Mouse (Mus musculus) heart, embryonic 15.5 days (tissue): ENCODE data around the gene Ccdc167. TPM values are rescaled to one million over a fixed set of nuclear protein-coding genes. Genes with fewer than 3 reads are reported as not detected.

Source experiments
- ATAC-seq: fragments of 200-750 bp; cut with Nextera tagmentation; replicated peaks from 2 replicates; pipeline ENCODE4 v1.8.0; 2017; ENCODE audit warnings: low read depth, moderate TSS enrichment; ENCODE audit not compliant: insufficient number of reproducible peaks, insufficient read depth, low FRiP score
- H3K27ac ChIP-seq: fragments of 300-500 bp; sonication (generic); 2 replicates; pipeline ENCODE4 v1.5.1; 2015; ENCODE audit warnings: mild to moderate bottlenecking, inconsistent platforms
- H3K27me3 ChIP-seq: fragments of 300-500 bp; sonication (generic); 2 replicates; pipeline ENCODE4 v1.6.1; 2015; ENCODE audit warnings: inconsistent platforms
- H3K36me3 ChIP-seq: fragments of 300-500 bp; sonication (generic); 2 replicates; pipeline ENCODE4 v1.6.1; 2015; ENCODE audit warnings: mild to moderate bottlenecking, inconsistent platforms
- H3K4me1 ChIP-seq: fragments of 300-500 bp; sonication (generic); replicated peaks from 2 replicates; pipeline ENCODE4 v1.6.1; 2015; ENCODE audit warnings: inconsistent platforms
- H3K4me2 ChIP-seq: fragments of 300-500 bp; sonication (generic); 2 replicates; pipeline ENCODE4 v1.6.1; 2015; ENCODE audit warnings: inconsistent platforms, mild to moderate bottlenecking, moderate library complexity
- H3K4me3 ChIP-seq: fragments of 300-500 bp; sonication (generic); 2 replicates; pipeline ENCODE4 v1.5.1; 2015; ENCODE audit warnings: mild to moderate bottlenecking, inconsistent platforms
- H3K9ac ChIP-seq: fragments of 300-500 bp; sonication (generic); 2 replicates; pipeline ENCODE4 v1.6.1; 2015; ENCODE audit warnings: mild to moderate bottlenecking, inconsistent platforms
- H3K9me3 ChIP-seq: fragments of 300-500 bp; sonication (generic); replicated peaks from 2 replicates; pipeline ENCODE4 v1.6.1; 2016; ENCODE audit warnings: inconsistent platforms
- WGBS: fragments of 180-500 bp; shearing (Covaris S2); methylation state at CpG from one replicate; pipeline ENCODE4 v1.1.7; 2015; ENCODE audit warnings: mixed read lengths; 5-methylcytosine and 5-hydroxymethylcytosine counted together
- polyA plus RNA-seq: library from polyadenylated mRNA; unstranded; fragments of >200 nt; fragmentation: Nextera tagmentation; extraction: Ambion mirVana; gene quantifications from 2 replicates; pipeline ENCODE4 v1.2.1, GENCODE M21; 2015

Gene Ccdc167
- polyA plus RNA-seq, 1 experiment from 2014 or later, result 12.5 TPM

DNA sequence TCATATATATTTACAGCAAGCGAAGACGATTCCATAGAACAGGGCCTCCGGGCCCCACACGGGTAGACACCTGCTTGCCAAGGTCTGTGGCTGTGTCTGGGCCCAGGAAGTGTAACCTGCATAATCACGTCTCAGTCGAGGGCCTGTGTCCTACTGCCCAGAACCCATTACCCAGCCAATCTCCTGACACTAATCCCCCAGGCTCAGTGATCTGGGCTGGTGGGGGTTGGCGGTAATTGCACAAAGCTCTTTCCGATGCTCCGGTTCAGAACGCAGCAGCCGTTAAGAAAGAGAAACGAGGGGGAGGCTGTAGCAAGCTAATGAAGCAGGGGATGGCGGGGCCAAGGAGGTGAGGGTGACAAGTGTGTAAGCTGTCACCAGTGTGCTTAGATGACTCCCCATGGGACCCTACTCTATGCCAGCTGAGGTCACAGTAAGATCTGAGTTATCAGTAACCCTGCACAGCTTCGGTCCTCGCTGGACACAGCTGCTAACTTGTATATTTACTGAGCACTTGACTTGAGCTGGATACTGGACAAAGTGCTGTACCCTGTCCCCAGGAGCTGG is 19.7 kb upstream of the Ccdc167 start:
- no peak overlapping the region for H3K4me2 ChIP-seq
- H3K4me1 ChIP-seq, result peaks cover 30% of the 10 kb centered on the region
- no peaks in the 10 kb centered on the region for H3K9me3 ChIP-seq
- H3K27me3 ChIP-seq, result no peaks in the 10 kb centered on the region
- 0 out of 2 replicates have a peak overlapping the region, but pooled peaks have one; percentile 25 for H3K27ac ChIP-seq
- no peak overlapping the region for H3K9ac ChIP-seq
- H3K4me3 ChIP-seq, result no peak overlapping the region
- no peaks in the 10 kb centered on the region for H3K36me3 ChIP-seq
- ATAC-seq, result no peak
- 33% methylated on average over 15 of the region's 15 CpGs for whole genome bisulfite sequencing

- no peaks in the 10 kb centered on the region for H3K9me3 ChIP-seq
- H3K4me1 ChIP-seq, result peaks cover 27% of the 10 kb centered on the region
- ATAC-seq, result no peak
- no peak overlapping the region for H3K9ac ChIP-seq
- 77% methylated on average over 2 of the region's 2 CpGs for WGBS
- H3K36me3 ChIP-seq, result no peaks in the 10 kb centered on the region
- H3K4me2 ChIP-seq, result no peak overlapping the region
- no peaks in the 10 kb centered on the region for H3K27me3 ChIP-seq
- no peak overlapping the region for H3K27ac ChIP-seq
- H3K4me3 ChIP-seq, result no peak overlapping the region
These were observed 15.7 kb upstream of the Ccdc167 start for GRCm38 (mm10) chr17:29732522-29732921.

DNA sequence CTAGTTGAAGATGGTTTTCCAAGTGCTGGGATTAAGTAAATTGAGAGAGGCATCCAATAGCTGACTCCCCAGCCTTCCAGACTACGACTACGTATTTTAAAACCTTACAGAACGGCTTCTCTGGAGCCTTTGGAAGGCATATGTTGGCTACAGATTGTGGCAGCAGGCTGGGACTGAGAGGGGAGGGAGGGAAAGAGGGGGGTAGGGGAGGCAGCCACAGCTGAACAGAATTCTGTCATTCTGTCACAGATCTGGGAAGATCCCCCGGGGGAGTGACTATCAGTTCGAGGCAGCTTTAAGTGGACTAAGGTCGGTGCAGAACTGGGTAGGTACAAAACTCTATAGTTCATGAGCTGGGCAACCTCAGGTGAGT is 15.1 kb upstream of the Ccdc167 start:
- no peak for ATAC-seq
- no peak overlapping the region; the same call in 1 of the 2 replicates for H3K27ac ChIP-seq
- WGBS, result 64% methylated on average over 6 of the region's 6 CpGs

DNA sequence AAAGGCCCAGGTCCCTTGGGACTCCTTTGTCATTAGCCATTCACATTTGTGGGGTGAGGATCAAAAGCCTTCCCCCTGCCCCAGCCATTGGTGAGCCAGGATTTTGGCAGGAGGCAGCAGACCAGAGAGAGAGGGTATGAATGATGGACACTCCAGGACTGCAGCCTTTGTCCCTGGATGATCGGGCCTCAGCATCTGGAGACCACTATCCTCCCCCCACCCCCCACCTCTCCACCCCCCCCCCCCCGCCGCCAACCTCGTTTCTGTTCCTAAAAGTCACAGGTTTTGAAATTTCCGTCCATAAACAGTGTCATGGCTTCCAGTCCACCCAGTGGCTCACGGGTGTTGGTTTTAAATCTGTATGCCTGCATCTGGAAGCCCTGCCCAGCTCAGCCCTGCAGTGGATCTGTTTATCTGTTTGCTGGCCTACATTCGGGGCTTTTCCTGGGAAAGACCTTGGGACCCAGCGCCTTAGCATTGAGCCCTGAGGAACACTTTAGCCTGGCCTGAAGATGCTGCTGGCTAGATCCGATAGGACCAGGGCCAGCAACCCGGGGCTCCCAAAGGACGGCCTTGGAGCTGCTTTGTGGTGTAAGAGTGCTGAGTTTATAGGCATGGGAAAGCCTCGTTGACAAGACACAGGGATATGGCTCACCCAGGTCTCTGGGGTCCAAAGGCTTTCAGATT is 14.6 kb upstream of the Ccdc167 start:
- H3K4me2 ChIP-seq, result no peak overlapping the region
- no peak overlapping the region for H3K9ac ChIP-seq
- H3K9me3 ChIP-seq, result no peaks in the 10 kb centered on the region
- H3K36me3 ChIP-seq, result no peaks in the 10 kb centered on the region
- ATAC-seq, result peak; percentile 24; the same call in 1 of the 2 replicates
- H3K4me1 ChIP-seq, result peaks cover 21% of the 10 kb centered on the region
- no peak overlapping the region for H3K4me3 ChIP-seq
- no peaks in the 10 kb centered on the region for H3K27me3 ChIP-seq
- H3K27ac ChIP-seq, result peak overlapping the region; percentile 82
- WGBS, result 64% methylated on average over 12 of the region's 12 CpGs

More for the DNA sequence above, 15.1 kb upstream of the Ccdc167 start:
- Histone ChIP-seq H3K4me2 (no peak overlapping the region), H3K27me3 (no peaks in the 10 kb centered on the region), H3K4me1 (peaks cover 26% of the 10 kb centered on the region), H3K4me3 (no peak overlapping the region), H3K9ac (no peak overlapping the region), H3K9me3 (no peaks in the 10 kb centered on the region), H3K36me3 (no peaks in the 10 kb centered on the region)

DNA sequence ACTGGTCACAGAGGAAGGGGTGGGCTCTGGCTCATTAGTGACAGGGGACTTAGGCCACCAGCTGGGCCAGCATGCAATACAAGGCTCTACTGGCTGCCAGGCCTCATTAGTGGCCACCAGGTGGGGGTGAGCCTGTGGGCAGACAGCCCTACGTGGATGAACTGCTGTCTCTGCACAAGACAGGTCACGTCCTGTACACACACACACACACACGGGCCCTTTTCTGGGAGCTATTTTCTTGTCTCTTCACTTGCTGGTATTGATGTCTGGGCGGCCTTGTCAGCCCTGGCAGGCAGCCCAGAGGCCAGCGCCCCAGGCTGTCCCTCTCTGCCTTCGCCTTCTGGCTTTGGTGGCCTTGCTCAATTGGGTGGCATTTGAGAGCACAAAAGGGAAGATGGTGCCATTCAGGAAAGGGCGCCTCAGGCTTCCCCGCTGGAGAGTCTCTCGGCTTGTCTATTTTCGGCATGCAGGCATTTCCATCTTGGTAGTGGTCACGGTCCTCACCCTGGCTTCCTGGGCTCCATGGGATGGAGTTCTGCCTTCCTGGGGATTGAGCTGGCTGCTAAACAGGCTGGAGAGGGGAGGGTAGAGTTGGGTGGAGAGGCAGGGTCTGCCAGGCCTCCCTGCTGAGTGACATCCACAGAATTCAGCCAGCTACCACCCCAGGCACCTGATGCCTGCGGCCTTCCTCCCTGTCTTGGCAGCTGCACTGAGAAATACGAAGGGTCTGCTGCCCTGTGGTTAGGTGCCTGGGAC is 13.8 kb upstream of the Ccdc167 start:
- Histone ChIP-seq H3K4me1 (peaks cover 15% of the 10 kb centered on the region), H3K4me3 (no peak overlapping the region), H3K27me3 (no peaks in the 10 kb centered on the region), H3K27ac (peak overlapping the region; percentile 82), H3K4me2 (no peak overlapping the region), H3K9me3 (no peaks in the 10 kb centered on the region), H3K36me3 (no peaks in the 10 kb centered on the region), H3K9ac (peak overlapping the region; percentile 25; the same call in 1 of the 2 replicates)
- WGBS, result 26% methylated on average over 13 of the region's 13 CpGs
- ATAC-seq, result peak; percentile 67

DNA sequence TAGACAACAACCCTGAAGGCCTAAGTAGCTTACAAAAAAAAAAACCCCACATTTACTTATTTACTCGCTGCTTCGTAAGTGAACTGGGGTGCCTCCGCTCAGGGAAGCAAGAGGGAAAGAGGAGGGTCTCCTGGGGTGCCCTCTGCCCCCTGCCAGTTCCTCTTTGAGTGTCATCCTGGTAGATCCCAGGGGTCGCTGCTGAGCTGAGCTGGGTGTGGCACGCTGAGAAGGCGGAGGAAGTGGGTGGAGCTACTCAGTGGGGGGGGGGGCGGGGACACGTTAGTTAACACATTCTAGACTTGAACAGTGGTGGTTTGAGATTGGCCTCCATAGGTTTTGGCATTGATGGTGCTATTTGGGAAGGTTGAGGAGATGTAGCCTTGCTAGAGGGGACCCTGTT is 11.2 kb upstream of the Ccdc167 start:
- Histone ChIP-seq H3K4me2 (no peak overlapping the region), H3K27ac (no peak overlapping the region), H3K4me3 (no peak overlapping the region), H3K36me3 (no peaks in the 10 kb centered on the region), H3K27me3 (no peaks in the 10 kb centered on the region), H3K9ac (no peak overlapping the region), H3K9me3 (no peaks in the 10 kb centered on the region), H3K4me1 (peaks cover 15% of the 10 kb centered on the region)
- 48% methylated on average over 8 of the region's 8 CpGs for WGBS
- no peak for ATAC-seq

- no peak overlapping the region for H3K4me3 ChIP-seq
- no peaks in the 10 kb centered on the region for H3K9me3 ChIP-seq
- peaks cover 3% of the 10 kb centered on the region for H3K4me1 ChIP-seq
- no peak for ATAC-seq
- H3K36me3 ChIP-seq, result no peaks in the 10 kb centered on the region
- H3K9ac ChIP-seq, result no peak overlapping the region
- no peaks in the 10 kb centered on the region for H3K27me3 ChIP-seq
- 70% methylated on average over 6 of the region's 6 CpGs for WGBS
- no peak overlapping the region for H3K27ac ChIP-seq
- H3K4me2 ChIP-seq, result no peak overlapping the region
These were observed 8.3 kb upstream of the Ccdc167 start for GRCm38 (mm10) chr17:29725027-29725620.

DNA sequence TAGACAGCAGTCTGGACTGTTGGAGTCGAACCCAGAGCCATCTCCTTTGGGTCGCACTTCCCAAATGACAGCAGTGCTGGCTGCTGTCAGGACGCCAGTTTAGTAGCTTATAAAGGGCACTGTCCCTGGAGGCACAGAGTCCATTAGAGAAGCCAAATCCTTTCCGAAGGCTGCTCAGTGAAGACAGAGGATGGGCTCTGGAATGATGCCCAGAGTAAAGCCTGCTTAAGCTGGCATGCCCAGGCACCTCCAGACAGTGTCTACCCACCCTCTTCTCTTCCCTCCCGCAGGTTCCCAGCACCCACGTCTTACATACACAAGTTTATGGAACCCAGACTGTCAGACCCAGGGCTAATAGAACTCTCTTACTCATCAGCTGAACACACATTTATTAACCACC is 7.8 kb upstream of the Ccdc167 start:
- 70% methylated on average over 6 of the region's 6 CpGs for WGBS
- no peaks in the 10 kb centered on the region for H3K9me3 ChIP-seq
- H3K9ac ChIP-seq, result no peak overlapping the region

DNA sequence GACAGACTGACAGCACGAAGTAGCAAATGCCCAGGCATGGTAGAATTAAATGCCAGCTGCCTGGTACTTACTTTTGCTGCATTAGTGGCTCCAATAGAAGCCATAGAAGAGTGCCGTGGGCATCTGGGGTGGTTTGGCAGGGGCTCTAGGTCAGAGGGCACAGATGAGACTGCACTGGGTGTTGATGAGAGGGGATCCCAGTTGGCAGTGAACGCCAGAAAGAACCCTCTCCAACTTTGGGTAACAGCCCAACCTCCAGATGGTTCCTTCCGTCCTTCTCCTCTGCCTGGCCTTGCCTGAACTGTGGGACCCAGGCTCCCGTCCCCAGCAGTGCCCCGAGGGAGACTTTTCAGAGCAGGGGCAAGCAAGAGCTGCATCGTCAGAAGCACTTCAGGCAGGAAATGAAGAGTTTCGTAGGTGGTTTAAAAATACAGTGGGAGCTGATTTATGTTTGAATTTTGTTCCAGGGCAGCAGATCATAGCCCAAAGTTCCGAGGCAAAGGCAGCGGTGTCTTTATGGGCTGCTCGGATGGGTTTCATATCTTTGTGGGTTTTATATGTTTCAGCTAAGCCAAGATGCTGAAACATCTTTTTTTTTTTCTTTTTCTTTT is 4.0 kb upstream of the Ccdc167 start:
- H3K4me1 ChIP-seq, result peaks cover 10% of the 10 kb centered on the region
- H3K4me2 ChIP-seq, result no peak overlapping the region
- H3K4me3 ChIP-seq, result no peak overlapping the region
- 75% methylated on average over 11 of the region's 11 CpGs for WGBS
- H3K36me3 ChIP-seq, result no peaks in the 10 kb centered on the region
- no peaks in the 10 kb centered on the region for H3K27me3 ChIP-seq
- H3K9ac ChIP-seq, result no peak overlapping the region
- no peaks in the 10 kb centered on the region for H3K9me3 ChIP-seq
- no peak for ATAC-seq
- H3K27ac ChIP-seq, result no peak overlapping the region

More for the DNA sequence above, 7.8 kb upstream of the Ccdc167 start:
- Histone ChIP-seq H3K4me1 (no peaks in the 10 kb centered on the region), H3K27ac (no peak overlapping the region), H3K4me2 (no peak overlapping the region), H3K27me3 (no peaks in the 10 kb centered on the region), H3K4me3 (no peak overlapping the region), H3K36me3 (no peaks in the 10 kb centered on the region)
- no peak for ATAC-seq

DNA sequence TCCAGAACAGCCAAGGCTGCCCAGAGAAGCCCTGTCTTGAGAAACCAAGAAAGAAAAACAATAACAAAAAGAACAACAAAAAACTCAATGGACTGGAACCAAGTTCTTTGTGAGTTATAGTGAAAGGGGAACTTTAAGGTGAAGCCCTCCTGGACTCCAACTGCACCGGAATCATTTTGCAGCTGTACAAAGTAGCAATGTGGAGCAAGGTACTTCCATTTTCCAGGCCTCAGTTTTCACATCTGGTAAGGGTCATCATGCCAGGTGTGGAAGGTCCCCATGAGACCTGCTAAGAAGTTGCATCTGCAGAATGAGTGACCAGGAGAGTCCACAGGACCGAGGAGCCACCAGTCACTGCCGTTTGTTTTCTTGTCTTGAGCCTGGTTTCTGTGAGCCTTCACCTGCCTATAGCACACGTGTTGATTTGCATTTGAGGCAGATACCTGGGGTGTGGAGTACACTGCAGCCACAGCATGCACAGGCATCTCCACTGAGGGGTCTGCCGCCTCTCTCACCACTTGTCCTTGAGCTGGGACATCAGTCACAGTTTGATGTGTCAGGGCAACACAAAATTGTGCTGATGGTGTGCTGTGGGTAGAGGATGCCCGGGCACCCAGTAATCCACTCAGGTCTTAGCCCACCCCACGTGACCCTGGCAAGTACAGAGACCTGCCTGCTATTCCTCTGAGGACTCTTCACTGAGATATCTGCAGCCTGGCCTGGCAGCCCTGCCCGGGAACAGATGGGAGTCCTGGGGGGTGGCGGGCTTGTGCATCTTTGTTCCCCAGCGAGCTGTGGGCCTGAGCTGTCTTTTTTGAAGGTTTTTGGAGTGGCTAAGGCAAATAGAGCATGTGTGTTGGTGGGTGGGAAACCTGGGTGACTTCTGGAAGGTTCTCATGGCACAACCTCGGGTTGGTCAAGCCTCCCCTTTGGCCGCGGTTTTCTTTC is 3.1 kb upstream of the Ccdc167 start:
- H3K4me3 ChIP-seq, result no peak overlapping the region
- peaks cover 11% of the 10 kb centered on the region for H3K4me1 ChIP-seq
- H3K27me3 ChIP-seq, result no peaks in the 10 kb centered on the region
- H3K27ac ChIP-seq, result no peak overlapping the region
- no peak overlapping the region for H3K4me2 ChIP-seq
- H3K9ac ChIP-seq, result no peak overlapping the region
- 74% methylated on average over 13 of the region's 13 CpGs for WGBS
- ATAC-seq, result no peak
- no peaks in the 10 kb centered on the region for H3K36me3 ChIP-seq
- H3K9me3 ChIP-seq, result no peaks in the 10 kb centered on the region
